ENCODE assay signal across 9 mouse cellular contexts in the genomic region with DNA sequence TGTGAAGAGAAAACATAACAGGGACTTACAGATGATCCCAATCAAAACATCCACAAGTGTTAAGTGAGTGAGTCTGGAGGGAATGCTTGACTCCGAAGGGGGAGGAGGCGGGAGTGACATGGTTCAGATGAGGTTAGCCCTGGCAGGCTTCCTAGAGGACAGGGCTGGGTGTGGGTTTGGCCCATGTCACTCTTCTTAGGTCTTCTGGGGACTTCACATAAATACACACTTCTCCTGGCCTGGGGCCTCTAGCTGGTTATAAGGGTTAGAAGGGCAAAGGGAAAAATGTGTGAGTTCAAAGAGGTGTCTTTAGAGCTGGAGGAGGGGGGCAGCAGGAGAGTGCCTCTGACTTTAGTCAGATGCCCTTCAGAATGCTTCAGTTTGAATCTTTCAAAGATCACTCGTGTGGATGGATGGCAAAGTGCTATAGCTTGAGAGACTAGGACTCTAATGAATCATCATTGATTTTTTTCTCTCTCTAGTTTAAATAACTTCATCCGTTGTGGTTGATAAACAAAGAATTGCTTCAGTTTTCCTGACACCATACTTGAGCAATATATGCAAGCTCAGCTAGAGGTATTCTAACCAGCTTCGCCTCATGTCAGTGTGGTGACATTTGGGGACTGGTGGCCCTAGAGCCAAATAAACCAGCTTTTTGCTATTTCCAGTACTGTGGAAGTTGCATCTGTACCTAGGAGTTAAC. TPM values are rescaled to one million over a fixed set of nuclear protein-coding genes. Genes with fewer than 3 reads are reported as not detected.
DNase-seq lines count a peak whose midpoint lies in the region; ATAC-seq lines count a peak whose summit lies in the region.
"Had no signal": no experiment of that assay in that cellular context is flagged by ENCODE, and none has a peak within 500 bp of the region (broad histone marks: within the 10 kb centered on the region; RNA-seq: fewer than 3 reads in every experiment).

No protein-coding gene starts in this region.

- no peak overlapping the region for H3K27ac ChIP-seq in kidney, embryonic 16.5 days (ENCODE audit: low read length)
- H3K27ac ChIP-seq: liver, embryonic 13.5 days had no signal

- H3K36me3 ChIP-seq in kidney, embryonic 16.5 days (ENCODE audit: insufficient read depth, low read length), result no peaks in the 10 kb centered on the region
- H3K36me3 ChIP-seq: liver, embryonic 13.5 days had no signal

- peak; percentile 62 for DNase-seq in adrenal gland, postnatal 10 days
- DNase-seq in adrenal gland, adult 18-20 months (ENCODE audit: low spot score in 2 of 2), result no peak
- DNase-seq in adrenal gland, postnatal 25 days, result peak; percentile 4
- DNase-seq in gastrocnemius, postnatal 25 days, result peak; percentile 76
- DNase-seq in yolk sac, embryonic 10.5 days (ENCODE audit: low spot score), result peak; percentile 15
- DNase-seq in frontal cortex, postnatal 25 days (ENCODE audit: low spot score in 2 of 2), result no peak
- DNase-seq in layer of hippocampus, postnatal 25 days (ENCODE audit: extremely low spot score in 1 of 2, low spot score in 1 of 2), result no peak
- DNase-seq: liver, embryonic 13.5 days had no signal

- H3K27me3 ChIP-seq in kidney, embryonic 16.5 days (ENCODE audit: insufficient read depth, low read length), result no peaks in the 10 kb centered on the region
- H3K27me3 ChIP-seq: liver, embryonic 13.5 days had no signal

- 50% methylated on average over 5 of the region's 5 CpGs for WGBS in kidney, embryonic 16.5 days

- ATAC-seq in kidney, embryonic 16.5 days (ENCODE audit: low FRiP score, low TSS enrichment), result peak; percentile 61; the same call in 1 of the 2 replicates

- H3K9me3 ChIP-seq in kidney, embryonic 16.5 days (ENCODE audit: low read length), result no peaks in the 10 kb centered on the region
- H3K9me3 ChIP-seq: liver, embryonic 13.5 days had no signal

- H3K4me3 ChIP-seq in kidney, embryonic 16.5 days (ENCODE audit: low read length), result no peak overlapping the region
- H3K4me3 ChIP-seq: liver, embryonic 13.5 days had no signal

- no peak overlapping the region for H3K4me2 ChIP-seq in kidney, embryonic 16.5 days (replicated peaks; ENCODE audit: low read depth, low read length)
- H3K4me2 ChIP-seq: liver, embryonic 13.5 days had no signal

- peaks cover 17% of the 10 kb centered on the region; the same call in 1 of the 2 replicates for H3K4me1 ChIP-seq in kidney, embryonic 16.5 days (ENCODE audit: insufficient read depth, low read length)

- H3K9ac ChIP-seq in kidney, embryonic 16.5 days (replicated peaks; ENCODE audit: low read length), result no peak overlapping the region
- H3K9ac ChIP-seq: liver, embryonic 13.5 days had no signal

RNA-seq across cellular contexts. Expression of a gene that starts 54.0 kb away (rescaled TPM):
- 10 to 100 TPM; 16.2 to 28.5 TPM for total RNA-seq in adrenal gland, postnatal 10 days (2021)
- total RNA-seq in adrenal gland, adult 18-20 months (2021), result 10 to 100 TPM; 14.0 to 16.3 TPM
- 19.7 and 20.7 TPM in 2 replicates for total RNA-seq in adrenal gland, postnatal 25 days (2021)
- 10 to 100 TPM; 10.9 to 13.3 TPM for total RNA-seq in gastrocnemius, postnatal 25 days (2021)
- 13.3 and 18.4 TPM in 2 replicates for polyA plus RNA-seq in kidney, embryonic 16.5 days (2015; fragmentation: Nextera tagmentation; extraction: Ambion mirVana)
- 100 to 1,000 TPM; 205 to 242 TPM for total RNA-seq in layer of hippocampus, postnatal 25 days (2021)

RNA-seq across cellular contexts. Expression of a gene that starts 54.1 kb away (rescaled TPM):
- total RNA-seq in adrenal gland, postnatal 10 days (2021), result 10 to 100 TPM; 17.1 to 21.5 TPM
- 10 to 100 TPM; 11.6 to 15.2 TPM for total RNA-seq in adrenal gland, adult 18-20 months (2021)
- total RNA-seq in adrenal gland, postnatal 25 days (2021), result 15.1 and 23.8 TPM in 2 replicates
- total RNA-seq in gastrocnemius, postnatal 25 days (2021), result 1 to 10 TPM; 6.9 to 8.2 TPM
- polyA plus RNA-seq in kidney, embryonic 16.5 days (2015; fragmentation: Nextera tagmentation; extraction: Ambion mirVana), result 42.4 and 42.8 TPM in 2 replicates
- total RNA-seq in layer of hippocampus, postnatal 25 days (2021), result 10 to 100 TPM; 23.9 to 25.1 TPM

Comparison
In these comparisons a context has a peak if more than half of its experiments do, and no peak if none do; other contexts are left out.
1. DNase-seq: peak in adrenal gland, postnatal 10 days (single experiment), adrenal gland, postnatal 25 days (single experiment), gastrocnemius, postnatal 25 days (single experiment) and yolk sac, embryonic 10.5 days (single experiment); none in adrenal gland, adult 18-20 months (0 of 2), frontal cortex, postnatal 25 days (0 of 2) and layer of hippocampus, postnatal 25 days (0 of 2).